Mouse (Mus musculus): ENCODE results near the gene Cytip.

The Cytip gene

DNA sequence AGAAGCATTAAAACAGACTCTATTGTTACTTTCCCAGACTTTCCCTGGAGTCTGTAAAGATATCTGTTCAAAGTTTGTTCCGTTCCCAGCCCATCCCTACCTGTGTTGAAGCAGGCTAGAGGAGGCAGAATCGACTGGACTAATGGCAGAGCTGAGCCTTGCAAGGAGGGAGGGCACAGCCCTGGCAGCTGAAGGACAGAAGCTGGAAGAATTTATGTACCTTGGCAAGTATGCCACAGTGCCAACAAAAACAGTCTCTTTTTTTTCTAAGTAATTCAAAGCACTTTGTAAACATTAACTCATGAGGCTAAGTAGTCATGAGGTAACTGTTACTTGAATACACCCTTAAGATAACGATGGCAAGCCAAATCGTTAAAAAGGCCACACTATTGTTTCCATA lies at the start of gene Cytip:
Cytip (minus strand) TSS at position 187 of the 400 bp plus-strand sequence.
- no peak for DNase-seq (ENCODE audit: low spot score)

DNA sequence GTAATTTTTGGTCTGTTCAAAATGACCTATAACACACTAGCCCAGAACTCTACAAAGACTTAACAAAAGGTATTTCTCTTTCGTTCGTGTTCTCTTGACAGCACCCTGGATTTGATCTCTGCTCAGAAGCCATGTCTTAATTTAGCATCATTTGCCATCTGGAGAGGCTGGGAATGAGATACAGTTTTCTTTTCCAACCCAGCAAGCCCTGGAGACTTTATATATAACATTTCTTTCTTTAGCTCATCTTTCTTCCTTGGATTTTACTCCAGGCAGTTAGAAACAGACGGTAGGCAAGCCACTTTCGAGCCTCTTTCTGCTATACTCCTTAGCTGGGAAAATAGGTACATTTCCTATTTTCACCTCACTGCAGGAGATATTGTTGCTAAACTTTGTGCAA lies 45.3 kb upstream of the Cytip start:
- no peak for DNase-seq (ENCODE audit: low spot score)

DNA sequence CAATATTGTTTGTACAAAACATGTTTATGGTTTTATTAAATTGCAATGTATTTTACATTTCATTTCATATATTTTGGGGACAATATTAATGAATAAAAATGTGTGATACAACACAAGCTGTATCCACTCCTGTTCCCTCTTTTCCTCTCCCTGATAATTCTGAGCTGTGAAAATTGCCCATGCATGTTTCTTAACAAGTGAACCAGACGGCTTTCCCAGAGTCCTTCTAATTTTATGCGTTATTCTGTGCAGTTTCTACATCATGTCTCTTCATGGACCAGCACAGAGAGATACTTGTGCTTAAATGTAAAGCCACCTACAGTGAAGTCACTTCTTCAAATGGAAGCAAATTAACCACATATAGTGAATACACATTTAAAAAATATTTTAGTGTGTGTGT lies 42.2 kb upstream of the Cytip start:
- DNase-seq (ENCODE audit: low spot score) = no peak

DNA sequence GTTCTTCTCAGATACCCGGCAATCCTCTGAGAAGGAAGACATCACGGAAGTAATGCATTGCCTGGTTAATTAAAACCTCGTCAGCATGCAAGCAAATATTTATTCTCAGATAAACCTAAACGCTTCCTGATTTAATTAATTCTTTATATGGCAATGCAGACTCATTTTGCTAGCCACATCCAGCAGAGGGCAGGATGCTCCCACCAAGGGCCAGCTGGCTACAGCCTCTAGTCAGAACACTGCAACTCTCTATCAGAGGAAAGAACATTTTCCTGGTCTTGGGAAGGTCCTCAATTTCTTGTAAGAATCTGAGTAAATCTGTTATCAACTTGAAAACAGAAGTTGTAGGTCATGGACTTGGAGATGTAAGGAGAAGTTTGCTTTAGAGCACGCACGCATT lies 4.1 kb upstream of the Cytip start:
- DNase-seq (ENCODE audit: low spot score) = peak; percentile 70

DNA sequence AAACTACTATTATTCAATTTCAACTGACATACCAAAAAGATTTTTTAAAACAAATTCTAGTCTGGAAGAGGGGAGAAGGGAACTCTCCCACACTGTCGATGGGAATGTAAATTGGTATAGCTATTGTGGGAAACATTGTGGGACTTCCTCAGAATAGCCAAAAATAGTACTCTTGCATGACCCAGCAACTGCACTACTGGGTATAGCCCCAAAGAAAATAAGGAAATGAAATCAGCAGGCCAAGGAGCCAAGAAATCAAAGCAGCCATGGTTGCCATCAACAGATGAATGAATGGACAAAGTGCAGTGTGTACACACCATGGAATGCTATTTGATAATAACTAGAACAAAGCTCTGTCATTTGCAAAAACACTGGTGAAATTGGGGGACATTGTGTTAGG lies 1.5 kb upstream of the Cytip start:
- DNase-seq (ENCODE audit: low spot score) = no peak

DNA sequence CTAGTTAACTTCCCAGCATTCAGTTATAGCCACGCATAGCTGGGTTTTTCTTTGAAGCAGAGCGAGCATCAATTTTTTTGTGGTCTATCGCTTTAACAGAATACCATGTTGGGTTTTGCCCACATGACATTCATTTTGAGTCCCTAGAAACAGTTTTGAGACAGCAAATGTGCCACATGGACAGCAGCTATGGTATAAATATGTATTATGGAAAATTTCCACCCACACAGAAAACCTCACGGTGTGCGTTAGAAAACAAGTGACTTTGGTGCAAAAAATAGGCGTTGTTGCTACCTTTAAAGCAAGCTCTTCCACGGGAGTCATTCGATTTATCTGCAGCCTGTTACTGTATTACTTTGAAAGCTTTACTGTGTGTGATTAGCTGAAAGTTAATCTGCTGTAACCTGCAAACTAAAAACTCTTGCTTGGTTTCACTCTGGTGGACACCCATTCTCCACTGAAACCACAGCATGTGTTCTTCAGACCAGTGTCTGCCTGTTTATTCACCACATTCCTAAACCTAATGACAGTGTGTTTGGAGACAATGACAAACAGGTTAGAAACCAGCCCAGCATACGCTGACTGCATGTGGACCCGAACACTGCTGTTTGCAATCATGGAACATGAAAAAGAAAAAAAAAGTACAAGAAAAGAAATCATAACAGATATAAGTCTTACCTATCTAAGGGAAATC lies 763 bp downstream of the Cytip start:
- no peak for DNase-seq (ENCODE audit: low spot score)

DNA sequence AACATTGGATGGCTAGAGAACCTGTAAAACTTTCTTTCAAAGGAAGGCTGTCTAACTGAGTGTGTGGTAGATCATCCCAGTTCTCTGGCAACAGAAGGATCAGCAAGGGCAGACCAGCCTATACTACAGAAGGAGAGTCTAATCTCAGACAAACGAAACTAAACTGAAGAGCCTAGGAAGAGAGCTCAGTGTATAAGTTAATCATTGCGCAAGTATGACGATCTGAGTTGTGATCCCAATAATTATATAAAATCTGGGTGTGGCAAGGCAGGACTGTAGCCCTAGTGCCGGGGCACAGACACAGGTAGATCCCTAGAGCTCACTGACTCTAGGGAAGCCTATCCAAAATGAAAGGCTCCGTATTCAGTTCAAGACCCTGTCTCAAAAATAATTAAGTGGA lies 3.2 kb downstream of the Cytip start:
- DNase-seq (ENCODE audit: low spot score) = no peak

DNA sequence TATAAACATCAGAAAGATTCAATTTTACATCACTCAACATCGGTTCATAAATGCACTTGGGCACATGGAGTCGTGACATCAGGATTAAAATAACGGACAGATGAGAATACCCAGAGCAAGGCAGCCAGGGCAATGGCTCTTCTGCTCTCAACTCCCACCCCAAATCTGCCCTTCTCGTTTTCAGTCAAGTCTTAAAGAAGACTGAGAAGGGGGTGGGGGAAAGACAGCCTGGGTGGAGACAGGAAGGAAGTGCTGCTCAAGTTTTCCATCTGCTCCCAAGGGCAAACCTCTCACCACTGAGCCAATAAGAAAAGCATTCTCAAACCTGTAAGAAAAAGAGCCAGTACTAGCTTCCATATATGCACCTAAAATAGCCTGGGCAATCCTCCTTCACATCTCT lies 5.8 kb downstream of the Cytip start:
- no peak for DNase-seq (ENCODE audit: low spot score)

DNA sequence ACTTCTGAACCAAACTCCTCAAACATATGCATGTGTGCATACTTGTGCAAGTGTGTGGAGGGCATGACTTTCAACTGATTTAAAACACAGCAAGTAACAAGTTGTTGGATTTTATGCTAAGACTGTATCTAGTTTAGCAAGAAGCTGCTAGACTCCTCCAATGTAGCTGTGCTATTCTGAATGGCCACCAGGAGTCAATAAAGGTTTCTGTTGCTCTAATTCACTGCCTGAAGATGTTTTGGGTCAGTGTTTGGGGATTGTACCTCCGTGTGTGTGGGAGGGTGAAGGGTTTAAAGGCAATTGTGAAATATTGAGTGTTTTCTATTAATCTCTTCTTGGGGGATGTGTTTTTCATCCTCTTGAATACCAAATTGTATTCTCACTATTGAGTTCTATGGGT lies 6.4 kb downstream of the Cytip start:
- DNase-seq (ENCODE audit: low spot score) = no peak

DNA sequence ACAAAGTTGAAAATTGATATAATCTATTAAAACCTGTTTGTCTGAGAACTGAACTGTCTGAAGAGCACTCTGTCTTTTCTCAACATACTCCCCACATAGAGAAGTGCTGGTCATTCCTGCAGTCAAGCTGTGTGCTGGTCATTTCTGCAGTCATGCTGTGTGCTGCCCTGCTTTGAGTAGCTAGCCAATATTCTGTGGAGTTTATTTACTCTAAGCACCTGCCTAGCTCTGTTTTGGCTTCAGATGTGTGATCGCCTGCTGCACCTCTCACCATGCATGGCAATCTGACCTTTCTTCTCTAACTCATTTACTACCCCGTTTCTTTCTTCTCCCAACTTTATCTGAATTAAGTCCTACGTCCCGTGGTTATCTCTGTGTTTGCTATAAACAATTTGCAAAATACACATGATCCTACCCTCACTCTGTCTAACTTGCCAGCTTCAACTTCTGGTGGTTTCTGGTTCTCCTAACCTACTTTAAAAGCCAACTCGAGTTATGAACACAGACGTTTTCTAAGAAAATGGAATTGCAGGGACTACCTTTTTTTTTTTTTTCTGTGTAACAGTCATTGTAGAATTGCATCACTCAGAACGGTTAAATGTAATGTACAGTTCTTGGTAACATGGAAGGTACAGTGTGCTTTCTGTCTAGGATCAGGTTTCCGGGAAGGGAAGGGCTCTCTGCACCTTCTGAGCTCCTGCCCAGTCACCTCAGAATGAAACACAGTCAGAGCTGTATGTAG lies 7.9 kb downstream of the Cytip start:
- DNase-seq (ENCODE audit: low spot score) = no peak

DNA sequence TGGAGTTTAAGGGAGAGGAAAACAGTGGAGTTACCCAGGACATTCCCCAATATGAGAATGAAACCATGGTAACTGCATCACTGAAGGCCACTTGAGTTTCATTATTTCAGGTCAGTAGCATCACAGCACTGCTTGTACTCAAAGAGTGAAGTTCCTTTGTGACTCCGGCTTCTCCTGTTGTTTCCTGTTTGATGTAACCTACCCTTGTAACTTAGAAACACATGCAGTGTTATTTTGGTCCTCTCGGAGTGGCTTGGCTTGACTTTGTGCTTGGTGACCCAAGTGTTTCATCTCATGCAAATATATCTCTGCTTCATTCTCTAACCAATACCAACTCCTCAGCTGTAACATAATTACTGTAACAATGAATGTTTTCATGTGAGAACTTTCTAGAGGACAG lies 11.1 kb downstream of the Cytip start:
- no peak for DNase-seq (ENCODE audit: low spot score)

DNA sequence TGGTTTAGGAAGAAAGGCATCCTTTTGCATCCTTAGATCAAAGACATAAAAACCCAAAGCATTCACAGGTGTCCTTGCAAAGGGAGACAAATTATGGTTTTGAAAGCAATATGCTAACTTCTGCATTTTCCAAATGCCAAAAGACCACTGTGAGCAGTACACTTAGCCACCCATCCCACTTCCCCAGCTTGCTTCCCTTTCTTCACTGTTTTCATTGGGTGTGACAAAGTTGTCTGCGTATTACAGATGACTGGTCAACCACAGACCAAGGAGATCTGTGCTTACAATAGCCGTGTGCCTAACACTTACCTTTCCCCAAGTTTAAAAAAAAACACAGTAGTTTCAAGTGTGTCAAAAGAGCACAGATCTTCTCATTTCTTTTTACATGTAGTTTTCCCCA lies 11.7 kb downstream of the Cytip start:
- no peak for DNase-seq (ENCODE audit: low spot score)

DNA sequence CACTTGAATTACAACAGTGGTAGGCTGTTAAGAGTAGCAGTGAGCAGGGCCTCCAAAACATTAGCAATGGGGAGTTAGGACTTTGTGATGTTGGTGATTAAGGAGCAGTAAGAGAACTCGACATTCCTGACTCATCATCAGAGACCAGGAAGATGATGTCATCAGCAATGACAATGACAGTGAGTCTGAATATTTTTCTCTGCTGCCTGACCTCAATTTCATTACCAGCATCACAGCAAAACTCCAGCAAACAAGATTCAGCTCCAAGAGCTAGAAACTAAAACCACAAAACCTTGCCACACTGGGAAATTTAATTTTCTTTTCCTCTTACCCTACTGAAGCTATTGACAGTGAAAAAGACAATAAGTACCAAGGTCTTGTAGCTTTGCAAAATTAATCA lies 14.6 kb downstream of the Cytip start:
- DNase-seq (ENCODE audit: low spot score) = no peak

DNA sequence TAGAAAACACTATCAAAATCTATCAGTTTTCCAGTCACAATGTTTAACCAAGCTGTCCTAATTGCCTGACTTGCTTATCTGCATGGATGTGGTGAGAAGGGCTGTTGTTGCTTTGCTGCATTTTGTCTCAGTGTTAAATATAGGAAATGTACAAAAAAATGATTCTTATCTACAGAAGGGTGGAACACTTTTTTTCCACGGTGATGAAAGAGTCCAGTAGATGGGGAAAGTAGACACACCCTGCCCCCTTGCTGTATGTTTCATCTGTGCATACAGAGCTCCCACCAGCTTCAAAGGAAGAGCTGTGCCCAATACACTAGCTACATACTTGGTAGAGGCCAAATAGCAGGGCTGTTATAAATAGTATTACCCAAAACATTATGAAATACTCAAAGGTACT lies 16.3 kb downstream of the Cytip start:
- no peak for DNase-seq (ENCODE audit: low spot score)

DNA sequence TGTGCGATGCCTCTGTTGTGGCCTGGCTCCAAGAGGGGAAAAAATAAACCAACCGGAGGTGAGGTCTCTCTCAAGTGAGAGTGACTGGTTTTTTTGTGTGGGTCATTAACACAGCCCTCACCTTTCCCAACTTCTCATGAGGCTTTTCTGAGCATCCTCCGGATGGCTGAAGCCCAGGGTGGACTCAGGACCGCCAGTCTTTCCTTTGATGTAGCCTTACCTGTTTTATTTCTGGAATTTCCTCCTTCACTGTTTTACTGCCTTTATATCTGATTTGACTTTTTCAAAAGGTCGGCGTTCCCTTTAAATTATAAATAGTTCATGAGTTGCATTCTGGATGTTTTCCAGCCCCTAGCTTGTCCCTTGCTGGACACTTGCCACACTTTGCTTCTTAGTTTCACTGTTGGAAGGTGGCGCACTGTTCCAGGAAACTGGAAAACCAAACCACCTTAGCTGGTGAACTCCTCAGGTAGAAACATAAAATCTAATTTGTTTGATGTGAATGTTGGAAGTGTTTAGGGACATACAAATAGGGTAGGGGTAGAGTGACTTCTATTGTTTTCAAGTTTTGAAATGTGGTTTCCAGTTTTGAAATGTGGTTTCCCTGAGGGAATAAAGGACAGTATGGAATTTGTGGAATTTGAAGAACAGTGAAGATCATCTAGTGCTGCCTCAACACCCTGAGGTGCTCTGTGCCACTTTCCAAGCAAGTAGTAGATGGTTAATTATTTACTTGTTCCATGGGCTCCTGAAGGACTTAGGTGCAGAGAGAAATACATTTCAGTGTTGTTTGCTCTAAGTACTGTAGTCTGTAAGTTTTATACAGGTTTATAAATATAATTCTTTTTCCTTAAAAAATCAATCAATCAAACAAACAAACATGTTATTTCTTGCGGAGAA lies 19.7 kb downstream of the Cytip start:
- no peak for DNase-seq (ENCODE audit: low spot score)

DNA sequence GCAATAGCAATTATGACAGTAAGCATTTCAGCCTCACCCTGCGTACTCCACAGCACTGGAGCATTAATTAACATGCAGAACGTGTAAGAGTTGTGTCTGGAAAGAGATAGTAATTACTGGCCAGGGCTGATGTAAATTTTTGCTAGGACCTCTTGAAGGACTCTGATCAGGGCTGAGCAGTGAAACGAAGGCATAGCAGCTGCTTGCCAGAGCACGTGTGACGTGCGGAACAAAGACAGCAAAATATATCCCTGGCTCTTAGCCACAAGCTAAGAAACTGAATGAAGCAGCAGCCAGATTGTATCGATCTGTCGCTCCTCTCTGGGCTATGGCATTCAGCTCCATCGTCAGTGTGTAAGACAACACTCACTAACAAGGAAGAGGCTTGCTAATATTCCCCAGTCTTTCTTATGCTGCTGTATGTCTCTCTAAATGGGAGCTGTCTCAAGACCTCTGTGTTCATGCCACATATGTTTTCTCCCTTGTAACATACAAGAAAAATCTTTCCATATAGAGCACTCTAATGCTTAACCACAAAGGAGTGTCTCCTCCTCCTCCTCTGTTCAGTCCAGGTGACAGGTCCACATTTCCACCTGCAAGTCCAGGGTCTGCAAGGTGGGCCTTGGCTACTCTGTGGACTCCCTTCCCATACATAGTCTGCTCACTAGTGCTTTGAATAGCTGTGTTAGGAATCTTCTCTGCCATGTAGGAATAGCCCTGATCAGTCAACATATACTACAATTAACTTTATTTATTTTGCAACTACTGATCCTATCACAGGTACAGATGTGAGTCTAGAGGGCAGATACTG lies 20.7 kb downstream of the Cytip start:
- no peak for DNase-seq (ENCODE audit: low spot score)

DNA sequence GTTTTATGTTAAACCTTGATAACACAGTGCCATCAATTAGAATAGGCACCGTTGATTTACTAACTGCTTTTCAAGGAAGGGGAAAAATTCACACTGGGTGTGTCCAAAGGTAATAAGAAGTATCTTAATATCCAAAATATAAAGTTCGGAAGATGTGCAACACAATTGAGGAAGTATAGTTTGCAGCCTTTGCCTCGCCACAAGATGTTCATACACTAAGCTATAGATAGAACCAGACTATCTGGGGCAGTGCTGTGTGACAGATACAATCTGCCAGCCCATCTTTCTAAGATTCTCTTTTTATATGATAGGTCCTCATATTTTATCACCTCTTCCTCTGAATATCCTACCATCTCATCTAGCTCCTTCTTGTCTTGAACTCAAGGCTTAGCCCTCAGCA lies 22.4 kb downstream of the Cytip start:
- no peak for DNase-seq (ENCODE audit: low spot score)

DNA sequence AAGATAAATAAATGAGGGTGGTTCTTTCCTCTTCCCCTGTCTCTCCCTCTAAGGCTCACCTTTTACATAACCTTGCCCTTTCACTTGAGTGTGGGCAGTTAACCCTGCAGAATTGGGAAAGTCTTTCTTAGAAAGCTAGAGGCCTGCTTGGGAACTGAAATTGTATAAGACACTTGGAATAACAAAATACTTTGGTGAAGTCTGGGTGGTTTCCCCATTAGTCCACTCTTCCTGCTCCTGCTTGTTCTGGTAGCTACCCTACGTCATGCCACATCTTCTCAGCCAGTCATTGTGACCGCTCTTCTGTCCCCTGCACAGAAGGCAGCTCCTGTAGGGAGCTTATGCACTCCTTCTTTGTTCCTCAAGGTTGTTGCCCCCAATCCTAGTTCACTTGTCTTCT lies 26.2 kb downstream of the Cytip start:
- no peak for DNase-seq (ENCODE audit: low spot score)

DNA sequence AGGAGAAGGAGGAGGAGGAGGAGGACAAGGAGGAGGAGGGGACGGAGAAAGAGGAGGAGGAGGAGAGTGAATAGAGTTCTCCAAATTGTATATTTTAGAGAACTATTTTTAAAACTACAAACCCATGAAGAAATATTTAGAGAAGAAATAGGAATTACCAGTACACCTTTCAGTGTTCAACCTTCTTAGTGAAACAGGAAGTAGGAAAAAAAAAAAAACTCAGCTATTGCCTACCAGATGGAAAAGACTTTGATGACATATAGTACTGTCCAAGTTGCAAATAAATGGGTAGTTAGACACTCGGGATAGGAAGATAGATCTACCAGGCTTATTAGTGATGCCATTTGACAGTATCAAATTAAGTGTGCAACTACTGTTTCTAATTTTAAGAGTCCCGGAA lies 27.7 kb downstream of the Cytip start:
- DNase-seq (ENCODE audit: low spot score) = no peak

DNA sequence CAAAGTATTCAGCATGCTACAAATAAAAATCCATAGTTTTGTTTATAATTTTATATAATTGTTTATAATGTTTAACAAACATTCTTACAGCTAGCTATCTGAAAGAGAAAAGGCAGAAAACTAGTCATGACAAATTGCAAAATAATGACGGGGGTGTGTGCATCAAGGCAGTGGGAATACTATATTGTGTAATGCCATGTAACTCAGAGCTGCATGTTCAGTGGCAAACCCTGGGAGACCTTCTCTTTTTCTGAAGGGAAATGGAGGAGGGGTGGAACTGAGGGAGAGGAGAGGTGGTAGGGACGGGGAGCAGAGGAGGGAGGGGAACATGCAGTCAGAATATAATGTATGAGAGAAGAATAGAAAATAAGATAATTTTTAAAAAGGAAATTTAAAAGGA lies 28.6 kb downstream of the Cytip start:
- DNase-seq (ENCODE audit: low spot score) = no peak

DNA sequence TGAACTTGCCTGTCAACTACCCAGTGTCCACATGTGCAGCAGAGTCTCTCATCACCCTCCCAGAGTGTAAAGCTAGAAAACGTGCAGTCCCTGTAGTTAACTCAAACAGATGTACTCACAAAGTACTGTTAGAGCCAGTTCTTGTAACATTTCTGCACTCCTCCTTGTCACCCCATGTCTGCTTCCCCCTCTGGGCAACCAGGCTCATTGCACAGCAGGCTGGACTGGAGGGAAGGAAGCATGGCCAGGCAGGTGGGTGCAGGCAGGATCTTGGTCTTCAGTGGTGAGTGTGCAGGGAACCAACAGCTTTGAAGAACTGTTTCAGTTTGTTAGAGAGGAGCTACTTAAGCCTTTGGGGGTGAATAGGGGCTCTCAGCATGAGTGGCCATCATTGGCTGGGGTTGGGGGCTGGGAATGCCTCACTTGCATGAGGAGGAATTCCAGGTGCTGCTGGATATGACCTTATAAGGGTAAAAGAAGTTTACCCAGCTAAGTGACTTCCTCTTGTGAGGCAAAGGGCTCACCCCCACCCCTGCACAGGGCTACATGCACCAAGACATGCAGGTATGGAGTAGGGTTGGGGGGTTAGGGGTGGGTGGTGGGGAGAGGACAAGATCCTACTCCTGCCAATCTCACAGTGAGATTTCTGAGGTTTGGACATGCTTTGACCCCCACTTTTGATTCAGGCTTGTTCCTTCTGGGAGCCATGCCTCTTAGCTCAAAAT lies 31.7 kb downstream of the Cytip start:
- no peak for DNase-seq (ENCODE audit: low spot score)
